Mouse (Mus musculus) bone marrow, adult 2 months (tissue): ENCODE results near the gene Espl1. TPM values are rescaled to one million over a fixed set of nuclear protein-coding genes. Genes with fewer than 3 reads are reported as not detected.

Source experiments
- H3K27ac ChIP-seq: fragments of 200-500 bp; 2 replicates; pipeline ENCODE4 v1.5.1; 2012; ENCODE audit warnings: low read depth, mild to moderate bottlenecking, control low read depth, inconsistent platforms, low read length; ENCODE audit not compliant: control insufficient read depth, poor library complexity, insufficient read depth
- H3K4me1 ChIP-seq: fragments of 200-500 bp; 2 replicates; pipeline ENCODE4 v1.6.1; 2011; ENCODE audit warnings: low read length; ENCODE audit not compliant: control insufficient read depth, insufficient read depth
- H3K4me3 ChIP-seq: fragments of 200-500 bp; replicated peaks from 2 replicates; pipeline ENCODE3; 2011; ENCODE audit warnings: mild to moderate bottlenecking, low read depth, low read length, control low read depth; ENCODE audit not compliant: control insufficient read depth
- CTCF ChIP-seq: fragments of 200-500 bp; IDR thresholded peaks from 2 replicates; pipeline ENCODE4 v1.5.1; 2011; ENCODE audit warnings: low read length, control low read depth; ENCODE audit not compliant: control insufficient read depth, insufficient read depth
- POLR2A ChIP-seq: fragments of 200-500 bp; IDR thresholded peaks from 2 replicates; pipeline ENCODE4 v1.6.1; 2011; ENCODE audit warnings: low read depth, mild to moderate bottlenecking, control low read depth, low read length, borderline replicate concordance; ENCODE audit not compliant: control insufficient read depth
- WGBS: fragments of 180-500 bp; shearing (Covaris S2); methylation state at CpG from one replicate; pipeline ENCODE4 v1.1.7; 2018; 5-methylcytosine and 5-hydroxymethylcytosine counted together
- polyA plus RNA-seq: library from polyadenylated mRNA; stranded (reverse); fragments of >200 nt; gene quantifications from 2 replicates; pipeline ENCODE4 v1.2.4, GENCODE M21; 2011; ENCODE audit warnings: low replicate concordance; ENCODE audit not compliant: missing spikeins, insufficient read depth, insufficient read length

The Espl1 gene
- polyA plus RNA-seq, 1 experiment, result 39.8 TPM

GRCm38 (mm10) chr15:102336946-102337345, 40.9 kb downstream of the Espl1 start:
- 86% methylated on average over 4 of the region's 4 CpGs for WGBS
- TF ChIP-seq POLR2A (no peak), CTCF (no peak)
- no peak overlapping the region for H3K4me3 ChIP-seq
- H3K27ac ChIP-seq, result no peak overlapping the region
- H3K4me1 ChIP-seq, result no peaks in the 10 kb centered on the region

- TF ChIP-seq CTCF (no peak), POLR2A (no peak)
- WGBS, result 80% methylated on average over 5 of the region's 5 CpGs
- no peak overlapping the region for H3K4me3 ChIP-seq
- no peak overlapping the region for H3K27ac ChIP-seq
- no peaks in the 10 kb centered on the region for H3K4me1 ChIP-seq
Observed at GRCm38 (mm10) chr15:102339612-102340011, 43.5 kb downstream of the Espl1 start.

DNA sequence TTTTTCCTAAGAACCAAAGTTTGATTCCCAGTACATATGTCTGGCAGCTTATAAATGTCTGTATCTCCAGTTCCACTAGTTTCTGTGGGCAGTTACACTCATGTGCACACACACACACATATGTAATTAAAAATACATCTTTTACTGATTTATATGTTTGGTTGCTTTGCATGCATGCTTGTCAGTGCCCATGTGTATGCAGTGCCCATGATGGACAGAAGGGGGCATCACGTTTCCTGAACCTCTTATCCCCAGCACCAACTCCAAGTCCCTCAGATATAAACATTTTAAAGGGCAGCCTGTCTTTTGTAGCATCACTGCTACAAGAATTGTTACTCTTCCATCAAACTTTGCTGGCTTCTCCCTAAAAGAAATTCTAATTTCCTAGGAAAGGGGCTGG, 45.5 kb downstream of the Espl1 start:
- no peak overlapping the region for H3K27ac ChIP-seq
- 5% methylated on average over 1 of the region's 1 CpGs for WGBS
- H3K4me1 ChIP-seq, result no peaks in the 10 kb centered on the region
- peak; percentile 62 for TF ChIP-seq CTCF
- TF ChIP-seq POLR2A, result no peak
- H3K4me3 ChIP-seq, result no peak overlapping the region

- TF ChIP-seq POLR2A (no peak), CTCF (no peak)
- no peak overlapping the region for H3K27ac ChIP-seq
- H3K4me3 ChIP-seq, result no peak overlapping the region
- H3K4me1 ChIP-seq, result no peaks in the 10 kb centered on the region
- WGBS, result 95% methylated on average over 3 of the region's 3 CpGs
Observed at GRCm38 (mm10) chr15:102344490-102344889, 48.4 kb downstream of the Espl1 start.

DNA sequence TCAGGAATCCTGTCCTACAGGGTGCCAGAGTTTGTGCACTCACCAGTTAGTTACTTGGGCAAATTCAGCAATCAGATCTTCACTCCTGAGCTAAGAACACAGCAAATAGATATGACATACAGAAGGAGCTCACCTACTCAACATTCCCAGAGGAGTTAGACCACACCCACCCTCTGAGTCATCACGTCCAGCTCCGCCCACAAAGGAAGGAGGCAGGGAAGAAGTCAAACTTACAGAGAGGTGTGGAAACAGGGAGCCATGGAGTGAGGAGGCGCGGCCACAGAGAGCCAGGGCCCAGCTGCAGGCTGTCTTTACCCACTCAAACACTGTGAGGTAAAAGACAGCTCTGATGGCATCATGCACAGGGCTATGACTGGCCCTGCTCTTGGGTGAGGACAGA, 50.4 kb downstream of the Espl1 start:
- whole genome bisulfite sequencing, result 85% methylated on average over 4 of the region's 4 CpGs
- no peak for TF ChIP-seq POLR2A
- no peak for TF ChIP-seq CTCF
- Histone ChIP-seq H3K4me1 (peaks cover 4% of the 10 kb centered on the region; the same call in 1 of the 2 replicates), H3K27ac (no peak overlapping the region), H3K4me3 (no peak overlapping the region)

GRCm38 (mm10) chr15:102350138-102350941, 54.3 kb downstream of the Espl1 start, which contains the start of gene Aaas:
Gene Aaas (minus strand): TSS chr15:102350771.
- Histone ChIP-seq H3K4me3 (peak within 1 kb of the TSS; percentile 84), H3K4me1 (peaks cover 4% of the 10 kb centered on the region; the same call in 1 of the 2 replicates), H3K27ac (peak within 1 kb of the TSS; percentile 46)
- WGBS, result under 1% methylated on average over 56 of the region's 56 CpGs
- TF ChIP-seq CTCF (peak; percentile 91), POLR2A (peak; percentile 66; the same call in 1 of the 2 replicates)

- H3K4me1 ChIP-seq, result peaks cover 4% of the 10 kb centered on the region; the same call in 1 of the 2 replicates
- TF ChIP-seq POLR2A, result no peak
- TF ChIP-seq CTCF, result no peak
- peak overlapping the region; percentile 84 for H3K4me3 ChIP-seq
- 6% methylated on average over 11 of the region's 11 CpGs for WGBS
- no peak overlapping the region for H3K27ac ChIP-seq
Observed at GRCm38 (mm10) chr15:102350942-102351291, 54.9 kb downstream of the Espl1 start.

DNA sequence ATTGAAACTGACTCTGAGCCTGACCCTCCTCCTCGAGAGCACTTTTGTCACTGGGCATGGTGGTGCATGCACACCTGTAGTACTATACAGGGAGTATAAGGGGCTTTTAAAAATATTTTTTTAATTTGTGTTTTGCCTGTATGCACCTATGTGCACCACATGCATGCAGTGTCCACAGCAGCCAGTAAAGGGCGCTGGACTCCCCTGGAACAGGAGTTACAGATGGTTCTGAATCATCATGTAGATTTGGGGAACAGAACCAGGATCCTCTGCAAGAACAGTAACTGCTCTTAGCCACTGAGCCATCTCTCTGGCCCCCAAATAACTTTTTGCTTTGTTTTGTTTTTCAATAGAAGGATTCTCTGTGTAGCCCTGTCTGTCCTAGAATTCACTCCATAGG, 56.1 kb downstream of the Espl1 start:
- no peak overlapping the region for H3K4me3 ChIP-seq
- peaks cover 4% of the 10 kb centered on the region; the same call in 1 of the 2 replicates for H3K4me1 ChIP-seq
- TF ChIP-seq POLR2A (no peak), CTCF (no peak)
- H3K27ac ChIP-seq, result no peak overlapping the region
- WGBS, result 50% methylated on average over 2 of the region's 2 CpGs

- H3K4me3 ChIP-seq, result no peak overlapping the region
- peaks cover 4% of the 10 kb centered on the region; the same call in 1 of the 2 replicates for H3K4me1 ChIP-seq
- TF ChIP-seq CTCF, result no peak
- TF ChIP-seq POLR2A, result no peak
- no peak overlapping the region for H3K27ac ChIP-seq
- WGBS, result 70% methylated on average over 2 of the region's 2 CpGs
Observed at GRCm38 (mm10) chr15:102353986-102354385, 57.9 kb downstream of the Espl1 start.
